Mouse (Mus musculus): ENCODE data around the gene Dyrk1b.

- TF ChIP-seq GATA1 (IDR thresholded peaks at IDR 0.05; ENCODE audit: low read length) (no peak), TAL1 (IDR thresholded peaks at IDR 0.05; ENCODE audit: low read length) (no peak)
Measured at GRCm38 (mm10) chr7:28214142-28214541, 34.9 kb downstream of the Dyrk1b start.
